In genomic region chr11:113451301-113451700, GRCm38 (mm10) we compare ENCODE assay signal across 20 mouse cellular contexts.
DNase-seq lines count a peak whose midpoint lies in the region; ATAC-seq and TF ChIP-seq lines count a peak whose summit lies in the region.
"Had no signal": no experiment of that assay in that cellular context is flagged by ENCODE, and none has a peak within 500 bp of the region (broad histone marks: within the 10 kb centered on the region; RNA-seq: fewer than 3 reads in every experiment).

No protein-coding gene starts in this region.

- H3K4me1 ChIP-seq in forebrain, embryonic 15.5 days, result peaks cover 26% of the 10 kb centered on the region
- H3K4me1 ChIP-seq in forebrain, embryonic 10.5 days, result peaks cover 42% of the 10 kb centered on the region
- peaks cover 38% of the 10 kb centered on the region for H3K4me1 ChIP-seq in midbrain, embryonic 10.5 days
- H3K4me1 ChIP-seq in midbrain, embryonic 11.5 days (ENCODE audit: control insufficient read depth, insufficient read depth, low read length), result peaks cover 12% of the 10 kb centered on the region
- peaks cover 5% of the 10 kb centered on the region; the same call in 1 of the 2 replicates for H3K4me1 ChIP-seq in forebrain, postnatal 0 days (ENCODE audit: insufficient read depth)

- no peak overlapping the region for H3K4me2 ChIP-seq in forebrain, embryonic 15.5 days (replicated peaks)
- H3K4me2 ChIP-seq in midbrain, embryonic 11.5 days, result no peak overlapping the region
- H3K4me2 ChIP-seq in forebrain, postnatal 0 days (ENCODE audit: low read depth), result no peak overlapping the region
- H3K4me2 ChIP-seq: embryonic facial prominence, embryonic 12.5 days; liver, embryonic 11.5 days; lung, embryonic 15.5 days had no signal

- H3K4me3 ChIP-seq in forebrain, embryonic 15.5 days, result no peak overlapping the region
- H3K4me3 ChIP-seq in forebrain, embryonic 10.5 days, result no peak overlapping the region
- no peak overlapping the region for H3K4me3 ChIP-seq in midbrain, embryonic 10.5 days
- H3K4me3 ChIP-seq in midbrain, embryonic 11.5 days (ENCODE audit: low read depth, low read length), result no peak overlapping the region
- H3K4me3 ChIP-seq in forebrain, postnatal 0 days (ENCODE audit: low read depth, low read length), result no peak overlapping the region
- H3K4me3 ChIP-seq: embryonic facial prominence, embryonic 12.5 days; heart, embryonic 10.5 days; lung, embryonic 15.5 days had no signal

- no peaks in the 10 kb centered on the region; the same call in 1 of the 2 replicates for H3K9me3 ChIP-seq in forebrain, embryonic 15.5 days
- H3K9me3 ChIP-seq in forebrain, embryonic 10.5 days, result peaks cover 5% of the 10 kb centered on the region; the same call in 1 of the 2 replicates
- peaks cover 4% of the 10 kb centered on the region; the same call in 1 of the 2 replicates for H3K9me3 ChIP-seq in midbrain, embryonic 10.5 days (replicated peaks)
- no peaks in the 10 kb centered on the region for H3K9me3 ChIP-seq in midbrain, embryonic 11.5 days (ENCODE audit: control insufficient read depth, low read length)
- H3K9me3 ChIP-seq in forebrain, postnatal 0 days (ENCODE audit: low read length), result no peaks in the 10 kb centered on the region
- H3K9me3 ChIP-seq: embryonic facial prominence, embryonic 12.5 days; lung, embryonic 15.5 days had no signal

- WGBS in forebrain, embryonic 15.5 days, result 64% methylated on average over 10 of the region's 10 CpGs
- 87% methylated on average over 10 of the region's 10 CpGs for WGBS in forebrain, embryonic 10.5 days
- WGBS in midbrain, embryonic 10.5 days, result 87% methylated on average over 10 of the region's 10 CpGs
- WGBS in midbrain, embryonic 11.5 days, result 82% methylated on average over 10 of the region's 10 CpGs
- 57% methylated on average over 10 of the region's 10 CpGs for WGBS in forebrain, postnatal 0 days

- DNase-seq in forebrain, embryonic 10.5 days (ENCODE audit: extremely low spot score, low spot score), result no peak
- no peak for DNase-seq in midbrain, embryonic 10.5 days (ENCODE audit: low spot score)
- DNase-seq in midbrain, embryonic 11.5 days (ENCODE audit: low spot score, missing footprints), result no peak
- peak; percentile 63 for DNase-seq in Muller cell, postnatal 12 days (ENCODE audit: inconsistent ontology term)
- peak; percentile 42 for DNase-seq in forebrain, postnatal 0 days
- no peak for DNase-seq in thymus, postnatal 36 days
- DNase-seq: cerebellum, adult 18-20 months; gastrocnemius, postnatal 14 days; heart, postnatal 14 days; kidney, adult 8-10 months; kidney, postnatal 4 days; thymus, postnatal 14 days had no signal

- peak; percentile 26; the same call in 1 of the 2 replicates for ATAC-seq in forebrain, embryonic 15.5 days (replicated peaks)
- ATAC-seq in midbrain, embryonic 11.5 days (ENCODE audit: low FRiP score), result no peak
- peak; percentile 43; the same call in 1 of the 2 replicates for ATAC-seq in forebrain, postnatal 0 days
- ATAC-seq: midbrain, embryonic 16.5 days had no signal

- no peaks in the 10 kb centered on the region for H3K36me3 ChIP-seq in forebrain, embryonic 15.5 days
- no peaks in the 10 kb centered on the region for H3K36me3 ChIP-seq in forebrain, embryonic 10.5 days (replicated peaks)
- H3K36me3 ChIP-seq in midbrain, embryonic 10.5 days, result no peaks in the 10 kb centered on the region
- H3K36me3 ChIP-seq in midbrain, embryonic 11.5 days (ENCODE audit: control insufficient read depth, insufficient read depth, low read length), result no peaks in the 10 kb centered on the region
- H3K36me3 ChIP-seq in forebrain, postnatal 0 days (ENCODE audit: insufficient read depth), result no peaks in the 10 kb centered on the region
- H3K36me3 ChIP-seq: embryonic facial prominence, embryonic 12.5 days; G1E; heart, embryonic 10.5 days; lung, embryonic 15.5 days had no signal

- peak overlapping the region; percentile 55 for H3K27ac ChIP-seq in forebrain, embryonic 15.5 days (replicated peaks)
- H3K27ac ChIP-seq in forebrain, embryonic 10.5 days, result no peak overlapping the region
- H3K27ac ChIP-seq in midbrain, embryonic 10.5 days (replicated peaks), result 0 out of 2 replicates have a peak overlapping the region, but pooled peaks have one; percentile 35
- no peak overlapping the region for H3K27ac ChIP-seq in midbrain, embryonic 11.5 days (ENCODE audit: low read depth, low read length)
- 0 out of 2 replicates have a peak overlapping the region, but pooled peaks have one; percentile 21 for H3K27ac ChIP-seq in forebrain, postnatal 0 days (ENCODE audit: low read depth, low read length)
- H3K27ac ChIP-seq: embryonic facial prominence, embryonic 12.5 days; heart, embryonic 10.5 days; lung, embryonic 15.5 days; stomach, postnatal 0 days had no signal

- H3K27me3 ChIP-seq in forebrain, embryonic 15.5 days, result no peaks in the 10 kb centered on the region
- H3K27me3 ChIP-seq in forebrain, embryonic 10.5 days (ENCODE audit: poor library complexity, severe bottlenecking), result no peaks in the 10 kb centered on the region
- peaks cover 9% of the 10 kb centered on the region; the same call in 1 of the 2 replicates for H3K27me3 ChIP-seq in midbrain, embryonic 10.5 days (ENCODE audit: low read depth, poor library complexity, severe bottlenecking)
- H3K27me3 ChIP-seq in midbrain, embryonic 11.5 days (ENCODE audit: control insufficient read depth, insufficient read depth, low read length), result no peaks in the 10 kb centered on the region
- H3K27me3 ChIP-seq in forebrain, postnatal 0 days (ENCODE audit: insufficient read depth, low read length), result no peaks in the 10 kb centered on the region
- H3K27me3 ChIP-seq: embryonic facial prominence, embryonic 12.5 days; lung, embryonic 15.5 days had no signal

- TF ChIP-seq CTCF in forebrain, postnatal 0 days (IDR thresholded peaks at IDR 0.05; ENCODE audit: low read depth), result no peak

- no peak overlapping the region for H3K9ac ChIP-seq in forebrain, embryonic 15.5 days (replicated peaks)
- no peak overlapping the region for H3K9ac ChIP-seq in midbrain, embryonic 11.5 days (ENCODE audit: low read length)
- H3K9ac ChIP-seq in forebrain, postnatal 0 days, result no peak overlapping the region; the same call in 1 of the 2 replicates
- H3K9ac ChIP-seq: embryonic facial prominence, embryonic 12.5 days; lung, embryonic 15.5 days had no signal

Comparison
In these comparisons a context has a peak if more than half of its experiments do, and no peak if none do; other contexts are left out.
1. H3K27ac ChIP-seq: peak in forebrain, embryonic 15.5 days (single experiment), midbrain, embryonic 10.5 days (single experiment) and forebrain, postnatal 0 days (single experiment); none in forebrain, embryonic 10.5 days (single experiment) and midbrain, embryonic 11.5 days (single experiment).
2. DNase-seq: peak in Muller cell, postnatal 12 days (single experiment) and forebrain, postnatal 0 days (single experiment); none in forebrain, embryonic 10.5 days (single experiment), midbrain, embryonic 10.5 days (single experiment), midbrain, embryonic 11.5 days (single experiment) and thymus, postnatal 36 days (0 of 2).